Mouse (Mus musculus): ENCODE results near the gene Bend7.

DNA sequence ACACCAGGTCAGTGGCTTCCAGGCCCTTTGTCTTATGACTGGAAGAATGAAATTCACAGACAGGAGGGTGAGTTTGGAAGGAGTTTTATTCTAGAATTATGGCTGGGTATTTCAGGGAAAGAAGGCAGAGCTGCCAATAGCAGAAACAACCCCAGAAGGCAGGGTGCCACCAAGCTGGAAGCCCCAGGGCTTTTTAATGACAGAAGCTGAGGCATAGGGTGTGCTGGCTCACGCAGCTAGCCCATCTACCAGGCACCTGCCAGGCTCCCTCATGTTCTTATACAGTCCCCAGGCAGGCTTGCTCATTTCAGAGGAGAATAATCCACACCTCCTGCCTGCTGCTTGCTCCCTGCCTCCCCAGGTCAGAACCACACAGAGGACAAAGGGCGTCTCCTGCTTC lies 131.8 kb downstream of the Bend7 start:
- TF ChIP-seq CTCF (IDR thresholded peaks at IDR 0.05; ENCODE audit: extremely low read depth, insufficient read length, insufficient replicate concordance, low read depth, low read length) (no peak), POLR2A (IDR thresholded peaks at IDR 0.05; ENCODE audit: low read depth, low read length) (no peak)
